Mouse (Mus musculus) ovary, postnatal 10 days (tissue): Measurements from ENCODE around the gene Sqstm1.
A peak's percentile ranks its signal among the peaks of the same experiment; 100 is the strongest.

Experiments
- DNase-seq: peaks from one replicate; pipeline ENCODE4 v3.0.0; 2022; ENCODE audit warnings: low spot score

Sqstm1 gene

GRCm38 (mm10) chr11:50230481-50231304, 20.1 kb upstream of the Sqstm1 start:
- no peak for DNase-seq

- no peak for DNase-seq
These were observed 18.8 kb upstream of the Sqstm1 start for GRCm38 (mm10) chr11:50229252-50229910.

- no peak for DNase-seq
These were observed 18.1 kb upstream of the Sqstm1 start for GRCm38 (mm10) chr11:50228772-50229171.

GRCm38 (mm10) chr11:50227736-50228135, 17.1 kb upstream of the Sqstm1 start:
- DNase-seq: no peak

GRCm38 (mm10) chr11:50227226-50227625, 16.6 kb upstream of the Sqstm1 start:
- DNase-seq: no peak

- no peak for DNase-seq
These were observed 15.8 kb upstream of the Sqstm1 start for GRCm38 (mm10) chr11:50226406-50226805.

GRCm38 (mm10) chr11:50225611-50226378, 15.2 kb upstream of the Sqstm1 start:
- DNase-seq: no peak

- peak; percentile 82 for DNase-seq
These were observed 14.3 kb upstream of the Sqstm1 start for GRCm38 (mm10) chr11:50224671-50225530.

GRCm38 (mm10) chr11:50223783-50224662, 13.4 kb upstream of the Sqstm1 start:
- DNase-seq: no peak

GRCm38 (mm10) chr11:50222559-50223276, 12.1 kb upstream of the Sqstm1 start:
- DNase-seq: no peak

- DNase-seq: no peak
These were observed 9.2 kb upstream of the Sqstm1 start for GRCm38 (mm10) chr11:50219833-50220232.

- no peak for DNase-seq
These were observed 7.2 kb upstream of the Sqstm1 start for GRCm38 (mm10) chr11:50217811-50218210.

GRCm38 (mm10) chr11:50216724-50217366, 6.2 kb upstream of the Sqstm1 start:
- no peak for DNase-seq

GRCm38 (mm10) chr11:50215633-50216032, 5.0 kb upstream of the Sqstm1 start:
- DNase-seq: no peak

- DNase-seq: no peak
These were observed 4.0 kb upstream of the Sqstm1 start for GRCm38 (mm10) chr11:50214631-50215030.

GRCm38 (mm10) chr11:50212848-50213758, 2.5 kb upstream of the Sqstm1 start:
- peak; percentile 37 for DNase-seq

- no peak for DNase-seq
These were observed 1.6 kb upstream of the Sqstm1 start for GRCm38 (mm10) chr11:50212060-50212739.
